Mouse (Mus musculus) limb, embryonic 11.5 days (tissue): ENCODE data around the gene Ktn1. TPM values are rescaled to one million over a fixed set of nuclear protein-coding genes. Genes with fewer than 3 reads are reported as not detected.
A peak's percentile ranks its signal among the peaks of the same experiment; 100 is the strongest.

Experiments
- ATAC-seq: fragments of 200-750 bp; cut with Nextera tagmentation; 2 replicates; pipeline ENCODE4 v1.8.0; 2017; ENCODE audit warnings: low read depth; ENCODE audit not compliant: insufficient number of reproducible peaks, low FRiP score, low TSS enrichment
- DNase-seq: peaks from one replicate; pipeline ENCODE4 v3.0.0-alpha.2; 2015; ENCODE audit warnings: low spot score
- H3K27ac ChIP-seq: fragments of 300-500 bp; sonication (generic); replicated peaks from 2 replicates; pipeline ENCODE4 v1.5.1; 2014; ENCODE audit warnings: low read depth, mild to moderate bottlenecking, low read length
- H3K27me3 ChIP-seq: fragments of 300-500 bp; sonication (generic); 2 replicates; pipeline ENCODE4 v1.6.1; 2014; ENCODE audit warnings: mild to moderate bottlenecking, low read length, mixed read lengths; ENCODE audit not compliant: control insufficient read depth, insufficient read depth
- H3K36me3 ChIP-seq: fragments of 300-500 bp; sonication (generic); 2 replicates; pipeline ENCODE4 v1.6.1; 2014; ENCODE audit warnings: mild to moderate bottlenecking, low read length, moderate library complexity, mixed read lengths; ENCODE audit not compliant: control insufficient read depth, insufficient read depth
- H3K4me1 ChIP-seq: fragments of 300-500 bp; sonication (generic); 2 replicates; pipeline ENCODE4 v1.6.1; 2014; ENCODE audit warnings: low read length, mixed read lengths; ENCODE audit not compliant: control insufficient read depth, insufficient read depth
- H3K4me2 ChIP-seq: fragments of 300-500 bp; sonication (generic); 2 replicates; pipeline ENCODE4 v1.6.1; 2014; ENCODE audit warnings: low read depth, mild to moderate bottlenecking, moderate library complexity; ENCODE audit not compliant: severe bottlenecking
- H3K4me3 ChIP-seq: fragments of 300-500 bp; sonication (generic); 2 replicates; pipeline ENCODE4 v1.5.1; 2014; ENCODE audit warnings: low read depth, low read length
- H3K9ac ChIP-seq: fragments of 300-500 bp; sonication (generic); 2 replicates; pipeline ENCODE4 v1.6.1; 2014; ENCODE audit warnings: mild to moderate bottlenecking, low read length
- H3K9me3 ChIP-seq: fragments of 300-500 bp; sonication (generic); 2 replicates; pipeline ENCODE4 v1.6.1; 2016; ENCODE audit warnings: low read length; ENCODE audit not compliant: control insufficient read depth
- WGBS: fragments of 180-500 bp; shearing (Covaris S2); extraction: QIAGEN DNeasy Blood & Tissue Kit; methylation state at CpG from one replicate; pipeline ENCODE4 v1.1.7; 2014; 5-methylcytosine and 5-hydroxymethylcytosine counted together
- polyA plus RNA-seq: library from polyadenylated mRNA; unstranded; fragments of >200 nt; fragmentation: Nextera tagmentation; extraction: Ambion mirVana; gene quantifications from 2 replicates; pipeline ENCODE4 v1.2.1, GENCODE M21; 2014

Ktn1 gene
- polyA plus RNA-seq, 1 experiment from 2014 or later: 75.0 TPM

DNA sequence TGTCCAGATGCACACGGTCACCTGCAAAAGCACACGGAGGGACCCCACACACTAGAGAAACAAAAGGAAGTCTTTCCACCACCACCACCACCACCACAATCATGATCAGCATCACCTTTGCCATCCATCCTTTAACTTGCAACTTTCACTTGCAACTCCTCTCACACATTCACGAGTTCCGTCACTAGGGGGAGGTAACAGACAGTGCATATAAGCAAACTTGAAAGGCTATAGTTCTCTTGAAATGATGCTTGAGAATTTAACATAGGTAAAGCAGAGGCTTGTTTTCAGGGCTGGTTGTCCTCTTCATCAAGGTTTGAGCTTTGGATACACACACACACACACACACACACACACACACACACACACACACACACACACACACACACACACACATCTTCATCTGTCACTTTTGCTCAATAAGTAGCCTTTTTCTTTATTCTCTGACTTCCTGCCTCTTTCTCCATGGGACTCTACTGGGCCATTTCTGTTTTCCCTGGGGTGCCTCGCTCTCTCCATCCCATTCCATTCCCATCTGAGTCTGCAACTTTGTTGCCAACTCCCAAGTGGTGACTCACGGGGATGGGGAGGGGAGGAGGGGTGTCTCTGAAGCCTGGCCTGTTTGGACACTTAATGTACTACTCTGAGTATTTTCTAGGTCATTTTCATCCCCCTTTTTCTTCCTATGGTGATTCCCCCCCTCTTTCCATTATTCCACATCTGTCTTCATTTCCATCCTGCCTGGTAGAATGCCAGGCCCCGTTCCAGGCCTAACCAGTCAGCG lies 103.4 kb downstream of the Ktn1 start:
- Histone ChIP-seq H3K36me3 (no peaks in the 10 kb centered on the region), H3K9me3 (no peaks in the 10 kb centered on the region), H3K9ac (no peak overlapping the region), H3K27me3 (no peaks in the 10 kb centered on the region), H3K4me1 (peaks cover 3% of the 10 kb centered on the region; the same call in 1 of the 2 replicates), H3K27ac (no peak overlapping the region), H3K4me3 (no peak overlapping the region), H3K4me2 (no peak overlapping the region)
- no peak for ATAC-seq
- WGBS: 62% methylated on average over 8 of the region's 8 CpGs
- DNase-seq: peak; percentile 70

DNA sequence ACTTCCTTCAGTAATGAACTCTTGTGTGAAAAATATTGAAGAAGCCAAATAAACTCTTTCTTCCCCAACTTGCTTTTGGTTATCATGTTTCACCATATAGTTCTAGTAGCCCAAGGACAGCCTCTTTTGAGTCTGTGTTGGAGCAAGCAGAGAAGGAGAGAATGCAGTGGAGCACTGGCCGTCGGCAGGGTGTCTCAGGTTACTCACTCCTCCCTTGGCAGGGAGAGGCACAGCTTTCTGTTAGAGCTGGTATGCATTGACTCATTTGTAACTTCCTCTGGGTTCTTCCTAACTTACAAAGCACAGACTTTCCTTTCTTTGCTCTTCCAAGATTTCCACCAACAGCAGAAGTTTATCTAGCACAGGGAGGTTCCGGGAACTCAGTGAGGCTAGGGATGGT lies 105.3 kb downstream of the Ktn1 start:
- ATAC-seq (no peak), DNase-seq (peak; percentile 40)
- no peak overlapping the region for H3K4me3 ChIP-seq
- H3K36me3 ChIP-seq: no peaks in the 10 kb centered on the region
- H3K4me1 ChIP-seq: peaks cover 3% of the 10 kb centered on the region; the same call in 1 of the 2 replicates
- no peaks in the 10 kb centered on the region for H3K27me3 ChIP-seq
- WGBS: 36% methylated on average over 3 of the region's 3 CpGs
- no peak overlapping the region for H3K4me2 ChIP-seq
- no peaks in the 10 kb centered on the region for H3K9me3 ChIP-seq
- no peak overlapping the region for H3K9ac ChIP-seq
- H3K27ac ChIP-seq: no peak overlapping the region

DNA sequence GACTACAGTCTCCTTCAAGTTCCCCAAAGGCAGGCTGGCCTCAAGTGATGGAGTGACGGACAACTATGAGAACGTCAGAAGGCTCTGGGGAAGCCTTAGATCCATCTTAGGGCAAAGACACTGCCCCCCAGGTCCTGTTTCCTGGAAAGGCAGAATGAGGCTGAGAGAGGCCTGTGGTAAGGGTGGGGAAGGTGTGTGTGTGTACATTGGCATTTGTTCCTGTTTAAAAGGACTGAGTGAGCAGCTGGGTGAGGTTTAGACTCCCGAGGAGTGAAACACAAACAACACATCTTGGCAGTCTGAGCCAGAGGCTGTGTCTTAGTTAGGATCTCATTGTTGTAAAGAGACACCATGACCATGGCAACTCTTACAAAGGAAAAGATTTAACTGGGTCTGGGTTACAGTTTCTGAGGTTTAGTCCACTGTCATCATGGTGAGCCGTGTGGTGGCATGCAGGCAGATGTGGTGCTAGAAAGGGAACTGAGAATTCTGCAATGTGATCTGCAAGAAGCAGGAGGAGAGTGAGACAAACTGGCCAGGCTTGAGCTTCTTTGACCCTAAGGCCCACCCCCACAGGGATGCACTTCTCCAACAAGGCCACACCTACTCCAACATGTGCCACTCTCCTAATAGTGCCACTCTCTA lies 106.1 kb downstream of the Ktn1 start:
- no peak for DNase-seq
- 85% methylated on average over 4 of the region's 4 CpGs for WGBS

GRCm38 (mm10) chr14:47756411-47757065 lies 108.3 kb downstream of the Ktn1 start:
- H3K27ac ChIP-seq: no peak overlapping the region
- peaks cover 3% of the 10 kb centered on the region; the same call in 1 of the 2 replicates for H3K4me1 ChIP-seq
- H3K9ac ChIP-seq: no peak overlapping the region
- WGBS: 92% methylated on average over 9 of the region's 9 CpGs
- no peaks in the 10 kb centered on the region for H3K36me3 ChIP-seq
- DNase-seq: no peak
- no peak overlapping the region for H3K4me2 ChIP-seq
- H3K4me3 ChIP-seq: no peak overlapping the region
- no peaks in the 10 kb centered on the region for H3K27me3 ChIP-seq
- no peaks in the 10 kb centered on the region for H3K9me3 ChIP-seq
- ATAC-seq: no peak

More for the DNA sequence above, 106.1 kb downstream of the Ktn1 start:
- Histone ChIP-seq H3K9ac (no peak overlapping the region), H3K4me2 (no peak overlapping the region), H3K9me3 (no peaks in the 10 kb centered on the region), H3K4me3 (no peak overlapping the region), H3K27ac (no peak overlapping the region), H3K36me3 (no peaks in the 10 kb centered on the region), H3K27me3 (no peaks in the 10 kb centered on the region), H3K4me1 (peaks cover 3% of the 10 kb centered on the region; the same call in 1 of the 2 replicates)
- no peak for ATAC-seq

DNA sequence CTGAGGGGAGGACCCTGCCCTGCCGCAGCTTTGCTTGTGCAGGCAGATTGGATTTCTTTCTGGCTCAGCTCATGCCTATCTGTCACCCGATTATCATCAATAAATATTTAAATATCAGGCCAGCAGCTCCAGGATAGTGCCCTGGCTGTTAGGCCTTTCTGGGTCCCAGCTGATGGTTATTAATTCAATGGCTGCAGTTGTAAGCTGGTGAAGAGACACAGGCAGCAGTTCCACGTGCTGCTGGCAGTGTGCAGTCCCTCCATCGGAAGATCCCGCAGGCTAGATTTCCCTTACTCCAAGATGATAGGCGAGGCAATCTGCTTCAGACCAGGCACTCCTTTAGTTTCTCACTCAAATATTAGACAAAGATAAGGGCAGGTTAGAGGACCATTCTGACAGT lies 116.9 kb downstream of the Ktn1 start:
- Histone ChIP-seq H3K9ac (no peak overlapping the region), H3K4me3 (no peak overlapping the region), H3K36me3 (no peaks in the 10 kb centered on the region), H3K4me1 (no peaks in the 10 kb centered on the region), H3K27ac (no peak overlapping the region), H3K9me3 (no peaks in the 10 kb centered on the region), H3K4me2 (no peak overlapping the region), H3K27me3 (no peaks in the 10 kb centered on the region)
- no peak for DNase-seq
- 81% methylated on average over 6 of the region's 6 CpGs for WGBS
- ATAC-seq: no peak

GRCm38 (mm10) chr14:47765796-47766195 lies 117.5 kb downstream of the Ktn1 start:
- no peak overlapping the region for H3K4me3 ChIP-seq
- H3K4me1 ChIP-seq: no peaks in the 10 kb centered on the region
- H3K9ac ChIP-seq: no peak overlapping the region
- no peaks in the 10 kb centered on the region for H3K9me3 ChIP-seq
- H3K4me2 ChIP-seq: no peak overlapping the region
- ATAC-seq (no peak), DNase-seq (no peak)
- 81% methylated on average over 3 of the region's 3 CpGs for WGBS
- no peaks in the 10 kb centered on the region for H3K36me3 ChIP-seq
- no peak overlapping the region for H3K27ac ChIP-seq
- no peaks in the 10 kb centered on the region for H3K27me3 ChIP-seq

DNA sequence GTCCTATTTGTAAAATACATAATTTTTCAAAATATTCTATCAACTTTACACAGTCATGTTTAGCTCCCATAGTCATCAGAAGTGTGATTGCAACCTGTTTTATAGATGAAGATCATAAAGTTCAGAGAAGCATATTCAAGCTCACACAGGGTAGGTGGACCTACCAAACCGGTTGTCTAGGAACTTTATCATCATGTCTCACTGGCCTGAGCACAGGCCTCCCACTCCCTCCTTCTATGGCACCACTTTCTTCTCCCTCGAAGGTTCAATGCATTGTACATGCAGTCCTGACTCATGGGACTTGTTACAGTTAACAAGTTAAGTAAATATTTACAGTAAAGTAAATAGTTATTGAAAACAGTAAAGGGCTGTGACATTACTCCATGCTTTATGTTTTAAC lies 118.1 kb downstream of the Ktn1 start:
- Histone ChIP-seq H3K4me1 (no peaks in the 10 kb centered on the region), H3K4me2 (no peak overlapping the region)

GRCm38 (mm10) chr14:47771496-47771895 lies 123.2 kb downstream of the Ktn1 start:
- Histone ChIP-seq H3K4me3 (no peak overlapping the region), H3K36me3 (no peaks in the 10 kb centered on the region), H3K27me3 (no peaks in the 10 kb centered on the region), H3K9me3 (no peaks in the 10 kb centered on the region), H3K9ac (no peak overlapping the region), H3K27ac (no peak overlapping the region), H3K4me1 (no peaks in the 10 kb centered on the region), H3K4me2 (no peak overlapping the region)
- WGBS: 84% methylated on average over 4 of the region's 4 CpGs
- DNase-seq: no peak
- ATAC-seq: no peak

More for the DNA sequence above, 118.1 kb downstream of the Ktn1 start:
- Histone ChIP-seq H3K27ac (no peak overlapping the region), H3K9ac (no peak overlapping the region), H3K36me3 (no peaks in the 10 kb centered on the region), H3K9me3 (no peaks in the 10 kb centered on the region), H3K4me3 (no peak overlapping the region), H3K27me3 (no peaks in the 10 kb centered on the region)
- 79% methylated on average over 2 of the region's 2 CpGs for WGBS
- ATAC-seq (no peak), DNase-seq (no peak)
